Mouse (Mus musculus) stomach, embryonic 14.5 days (tissue): ENCODE measurements around the gene Ap2b1. TPM values are rescaled to one million over a fixed set of nuclear protein-coding genes. Genes with fewer than 3 reads are reported as not detected.

ENCODE experiments used
- ATAC-seq: fragments of 200-750 bp; cut with Nextera tagmentation; 2 replicates; pipeline ENCODE4 v1.8.0; 2017; ENCODE audit warnings: low read depth, moderate TSS enrichment; ENCODE audit not compliant: insufficient number of reproducible peaks, insufficient read depth, low FRiP score
- H3K27ac ChIP-seq: fragments of 300-500 bp; sonication (generic); 2 replicates; pipeline ENCODE4 v1.5.1; 2014; ENCODE audit warnings: mild to moderate bottlenecking, low read length, moderate library complexity, mixed read lengths
- H3K27me3 ChIP-seq: fragments of 300-500 bp; sonication (generic); 2 replicates; pipeline ENCODE4 v1.6.1; 2014; ENCODE audit warnings: low read length, control low read depth, mixed read lengths; ENCODE audit not compliant: control insufficient read depth, insufficient read depth
- H3K36me3 ChIP-seq: fragments of 300-500 bp; sonication (generic); 2 replicates; pipeline ENCODE4 v1.6.1; 2014; ENCODE audit warnings: mild to moderate bottlenecking, control low read depth, low read length, moderate library complexity, mixed read lengths; ENCODE audit not compliant: control insufficient read depth, insufficient read depth
- H3K4me1 ChIP-seq: fragments of 300-500 bp; sonication (generic); 2 replicates; pipeline ENCODE4 v1.6.1; 2014; ENCODE audit warnings: low read length, control low read depth, mixed read lengths; ENCODE audit not compliant: control insufficient read depth, insufficient read depth
- H3K4me2 ChIP-seq: fragments of 300-500 bp; sonication (generic); replicated peaks from 2 replicates; pipeline ENCODE4 v1.6.1; 2014; ENCODE audit warnings: low read depth, low read length, control low read depth
- H3K4me3 ChIP-seq: fragments of 300-500 bp; sonication (generic); 2 replicates; pipeline ENCODE4 v1.5.1; 2014; ENCODE audit warnings: low read depth, low read length, control low read depth
- H3K9ac ChIP-seq: fragments of 300-500 bp; sonication (generic); replicated peaks from 2 replicates; pipeline ENCODE4 v1.6.1; 2014; ENCODE audit warnings: low read depth, mild to moderate bottlenecking, control low read depth, low read length, moderate library complexity, mixed read lengths
- H3K9me3 ChIP-seq: fragments of 300-500 bp; sonication (generic); 2 replicates; pipeline ENCODE4 v1.6.1; 2016; ENCODE audit warnings: low read depth, low read length, control low read depth; ENCODE audit not compliant: control insufficient read depth
- WGBS: fragments of 180-500 bp; shearing (Covaris S2); extraction: QIAGEN DNeasy Blood & Tissue Kit; methylation state at CpG from one replicate; pipeline ENCODE4 v1.1.7; 2014; 5-methylcytosine and 5-hydroxymethylcytosine counted together
- polyA plus RNA-seq: library from polyadenylated mRNA; unstranded; fragments of >200 nt; fragmentation: Nextera tagmentation; extraction: Ambion mirVana; gene quantifications from 2 replicates; pipeline ENCODE4 v1.2.1, GENCODE M21; 2014

Gene Ap2b1
- polyA plus RNA-seq, 1 experiment from 2014 or later = 68.6 TPM

- H3K27ac ChIP-seq = no peak overlapping the region
- no peak for ATAC-seq
- WGBS = 0% methylated on average over 5 of the region's 5 CpGs
Observed at GRCm38 (mm10) chr11:83292251-83292587, 6.6 kb upstream of the Ap2b1 start.

GRCm38 (mm10) chr11:83293182-83293581, 5.6 kb upstream of the Ap2b1 start:
- Histone ChIP-seq H3K9me3 (no peaks in the 10 kb centered on the region), H3K27me3 (no peaks in the 10 kb centered on the region), H3K4me1 (peaks cover 18% of the 10 kb centered on the region; the same call in 1 of the 2 replicates), H3K36me3 (peaks cover 11% of the 10 kb centered on the region), H3K27ac (no peak overlapping the region), H3K4me3 (peak overlapping the region; percentile 43), H3K9ac (0 out of 2 replicates have a peak overlapping the region, but pooled peaks have one; percentile 60), H3K4me2 (peak overlapping the region; percentile 54)
- ATAC-seq = no peak
- WGBS = 93% methylated on average over 1 of the region's 1 CpGs

More at GRCm38 (mm10) chr11:83292251-83292587, 6.6 kb upstream of the Ap2b1 start:
- Histone ChIP-seq H3K27me3 (no peaks in the 10 kb centered on the region), H3K4me1 (peaks cover 12% of the 10 kb centered on the region; the same call in 1 of the 2 replicates), H3K36me3 (peaks cover 11% of the 10 kb centered on the region), H3K4me3 (peak overlapping the region; percentile 43), H3K9ac (peak overlapping the region; percentile 60), H3K4me2 (peak overlapping the region; percentile 54), H3K9me3 (no peaks in the 10 kb centered on the region)

- no peaks in the 10 kb centered on the region for H3K9me3 ChIP-seq
- no peak overlapping the region for H3K4me3 ChIP-seq
- no peak for ATAC-seq
- 89% methylated on average over 2 of the region's 2 CpGs for WGBS
- H3K27ac ChIP-seq = no peak overlapping the region
- peaks cover 11% of the 10 kb centered on the region for H3K36me3 ChIP-seq
- H3K9ac ChIP-seq = no peak overlapping the region
- H3K4me1 ChIP-seq = peaks cover 20% of the 10 kb centered on the region; the same call in 1 of the 2 replicates
- H3K4me2 ChIP-seq = no peak overlapping the region
- H3K27me3 ChIP-seq = no peaks in the 10 kb centered on the region
Observed at GRCm38 (mm10) chr11:83294133-83294532, 4.7 kb upstream of the Ap2b1 start.

GRCm38 (mm10) chr11:83297816-83298215, 1.0 kb upstream of the Ap2b1 start:
- H3K4me1 ChIP-seq = peaks cover 16% of the 10 kb centered on the region; the same call in 1 of the 2 replicates
- H3K36me3 ChIP-seq = peaks cover 11% of the 10 kb centered on the region
- H3K27me3 ChIP-seq = no peaks in the 10 kb centered on the region
- WGBS = 79% methylated on average over 6 of the region's 6 CpGs
- peak overlapping the region; percentile 73 for H3K9ac ChIP-seq
- peak overlapping the region; percentile 84 for H3K4me2 ChIP-seq
- ATAC-seq = no peak
- peak overlapping the region; percentile 72 for H3K4me3 ChIP-seq
- H3K9me3 ChIP-seq = no peaks in the 10 kb centered on the region
- H3K27ac ChIP-seq = no peak overlapping the region

GRCm38 (mm10) chr11:83299724-83300123, 900 bp downstream of the Ap2b1 start:
- H3K9ac ChIP-seq = no peak overlapping the region
- no peak overlapping the region for H3K4me2 ChIP-seq
- no peaks in the 10 kb centered on the region for H3K27me3 ChIP-seq
- H3K36me3 ChIP-seq = peaks cover 11% of the 10 kb centered on the region
- no peak overlapping the region for H3K4me3 ChIP-seq
- H3K4me1 ChIP-seq = peaks cover 18% of the 10 kb centered on the region
- H3K9me3 ChIP-seq = no peaks in the 10 kb centered on the region
- 85% methylated on average over 9 of the region's 9 CpGs for WGBS
- no peak for ATAC-seq
- H3K27ac ChIP-seq = no peak overlapping the region

GRCm38 (mm10) chr11:83301431-83301831, 2.6 kb downstream of the Ap2b1 start:
- Histone ChIP-seq H3K4me3 (no peak overlapping the region), H3K9me3 (no peaks in the 10 kb centered on the region), H3K27me3 (no peaks in the 10 kb centered on the region), H3K27ac (0 out of 2 replicates have a peak overlapping the region, but pooled peaks have one; percentile 96), H3K9ac (no peak overlapping the region), H3K4me1 (peaks cover 18% of the 10 kb centered on the region), H3K4me2 (peak overlapping the region; percentile 67; the same call in 1 of the 2 replicates), H3K36me3 (peaks cover 1% of the 10 kb centered on the region)
- ATAC-seq = no peak
- 57% methylated on average over 2 of the region's 2 CpGs for WGBS

- Histone ChIP-seq H3K9ac (peak overlapping the region; percentile 90), H3K4me1 (peaks cover 18% of the 10 kb centered on the region)
Observed at GRCm38 (mm10) chr11:83302124-83302523, 3.3 kb downstream of the Ap2b1 start.

GRCm38 (mm10) chr11:83302526-83303251, 3.9 kb downstream of the Ap2b1 start, which contains the start of gene Pex12:
Gene Pex12, minus strand, starts transcription at chr11:83302586.
- under 1% methylated on average over 51 of the region's 51 CpGs for WGBS
- Histone ChIP-seq H3K36me3 (no peaks in the 10 kb centered on the region), H3K9me3 (no peaks in the 10 kb centered on the region), H3K4me1 (peaks cover 16% of the 10 kb centered on the region), H3K27ac (peak within 1 kb of the TSS; percentile 96), H3K4me3 (peak within 1 kb of the TSS; percentile 97), H3K27me3 (no peaks in the 10 kb centered on the region), H3K9ac (peak within 1 kb of the TSS; percentile 90), H3K4me2 (peak within 1 kb of the TSS; percentile 67)
- peak; percentile 72 for ATAC-seq

More at GRCm38 (mm10) chr11:83302124-83302523, 3.3 kb downstream of the Ap2b1 start:
- 6% methylated on average over 10 of the region's 10 CpGs for WGBS
- no peak for ATAC-seq
- Histone ChIP-seq H3K27me3 (no peaks in the 10 kb centered on the region), H3K27ac (peak overlapping the region; percentile 96), H3K9me3 (no peaks in the 10 kb centered on the region), H3K4me2 (peak overlapping the region; percentile 67), H3K4me3 (peak overlapping the region; percentile 97), H3K36me3 (no peaks in the 10 kb centered on the region; the same call in 1 of the 2 replicates)
